Mouse (Mus musculus): ENCODE measurements around the gene Sft2d1.
"Not testable (repeated sequence)": the region's sequence is repeated elsewhere in the genome, so short reads cannot be mapped to it uniquely, and the experiment has no call there.

Sft2d1 gene

DNA sequence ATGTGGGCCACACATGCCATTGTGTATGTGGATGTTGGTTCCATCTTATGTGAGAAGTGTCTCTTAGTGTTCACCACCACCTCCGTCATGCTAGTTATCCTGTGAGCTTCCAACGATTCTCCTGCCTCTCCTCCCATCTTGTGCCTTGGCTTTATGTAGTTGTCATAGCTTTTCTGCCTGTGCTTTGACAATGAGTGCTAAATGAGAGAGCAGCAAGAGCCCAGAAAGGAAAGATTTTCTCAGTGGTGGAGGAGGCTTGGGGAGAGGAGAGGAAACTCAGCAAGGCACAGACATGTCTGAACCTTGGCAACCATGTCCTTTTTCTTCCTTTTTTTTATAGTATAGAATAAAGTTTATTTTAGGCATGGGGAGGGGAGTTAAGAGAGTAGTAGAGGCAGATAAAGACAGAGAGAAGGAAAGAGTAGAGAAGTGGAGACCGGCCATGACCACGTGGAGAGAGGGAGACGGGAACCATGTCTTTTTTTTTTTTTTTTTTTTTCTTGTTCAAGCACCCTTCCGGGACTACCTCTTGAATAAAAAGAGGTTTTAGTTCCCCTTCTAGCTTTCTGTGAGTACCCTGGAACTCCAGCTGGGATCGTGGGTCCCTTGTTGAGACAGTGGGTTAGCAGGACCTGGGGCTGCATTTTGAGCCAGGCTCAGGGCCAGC, 8.0 kb upstream of the Sft2d1 start:
- in situ Hi-C loops (cut with MboI, MseI) = loop anchor here (10.0 kb wide), 1 partner anchor 438 kb away; no protein-coding TSS in a partner anchor

GRCm38 (mm10) chr17:8303671-8304070, 7.2 kb upstream of the Sft2d1 start:
- in situ Hi-C loops (cut with MboI, MseI) = loop anchor here (10.0 kb wide), 1 partner anchor 439 kb away; no protein-coding TSS in a partner anchor

GRCm38 (mm10) chr17:8305801-8306200, 5.1 kb upstream of the Sft2d1 start:
- in situ Hi-C loops (cut with MboI, MseI) = loop anchor here (10.0 kb wide), 1 partner anchor 441 kb away; no protein-coding TSS in a partner anchor

DNA sequence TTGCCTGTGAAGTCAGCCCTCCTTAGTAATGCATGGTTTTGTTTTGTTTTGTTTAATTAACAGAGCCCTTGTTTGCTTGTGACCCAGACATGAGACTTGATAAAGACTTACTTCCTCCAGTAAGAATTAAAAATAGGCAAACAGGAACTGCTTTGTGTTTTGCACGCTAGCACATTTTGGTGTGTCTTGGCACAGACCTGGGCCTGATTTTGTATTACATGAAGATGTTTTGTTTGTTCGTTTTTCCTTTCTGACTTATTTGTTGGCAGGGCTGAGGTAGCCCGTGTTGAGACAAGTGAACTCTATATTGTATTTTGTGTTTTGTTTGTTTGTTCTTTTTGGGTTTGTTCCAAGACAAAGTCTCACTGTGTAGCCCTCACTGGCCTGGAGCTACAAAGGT, 849 bp downstream of the Sft2d1 start:
- in situ Hi-C loops (cut with MboI, MseI) = no loop called here

GRCm38 (mm10) chr17:8313976-8314375, 3.1 kb downstream of the Sft2d1 start:
- in situ Hi-C loops (cut with MboI, MseI) = no loop called here

GRCm38 (mm10) chr17:8316251-8316650, 5.3 kb downstream of the Sft2d1 start:
- in situ Hi-C loops (cut with MboI, MseI) = loop anchor here (5.0 kb wide), 1 partner anchor 51 kb away; no protein-coding TSS in a partner anchor

DNA sequence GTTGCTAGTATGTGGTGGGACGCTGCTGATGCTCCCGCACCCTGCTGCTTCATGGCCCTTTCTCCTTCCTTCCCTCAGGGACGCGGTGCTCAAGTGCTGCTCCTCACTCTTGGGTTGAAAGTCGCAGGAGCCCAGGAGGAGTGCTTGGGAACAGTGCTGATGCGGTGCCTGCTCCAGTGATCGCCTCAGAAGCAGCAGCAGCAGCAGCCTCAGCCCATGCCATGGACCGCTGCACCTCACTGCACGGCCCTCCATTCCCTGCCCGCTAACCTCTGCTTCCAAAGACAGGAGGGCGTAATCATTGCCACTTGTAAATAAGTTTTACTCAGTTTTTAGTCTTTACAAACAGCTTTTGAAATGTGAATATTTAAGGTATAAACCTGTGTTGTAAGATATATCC, 16.0 kb downstream of the Sft2d1 start:
- in situ Hi-C loops (cut with MboI, MseI) = not testable (repeated sequence)

- in situ Hi-C loops (cut with MboI, MseI) = no loop called here
Measured at GRCm38 (mm10) chr17:8328511-8329174, 17.7 kb downstream of the Sft2d1 start.

- in situ Hi-C loops (cut with MboI, MseI) = no loop called here
Measured at GRCm38 (mm10) chr17:8330602-8331001, 19.7 kb downstream of the Sft2d1 start.

- in situ Hi-C loops (cut with MboI, MseI) = not testable (repeated sequence)
Measured at GRCm38 (mm10) chr17:8337159-8337558, 26.3 kb downstream of the Sft2d1 start, which contains the start of gene Prr18. TSS of gene Prr18 (plus strand) at chr17:8337459.

DNA sequence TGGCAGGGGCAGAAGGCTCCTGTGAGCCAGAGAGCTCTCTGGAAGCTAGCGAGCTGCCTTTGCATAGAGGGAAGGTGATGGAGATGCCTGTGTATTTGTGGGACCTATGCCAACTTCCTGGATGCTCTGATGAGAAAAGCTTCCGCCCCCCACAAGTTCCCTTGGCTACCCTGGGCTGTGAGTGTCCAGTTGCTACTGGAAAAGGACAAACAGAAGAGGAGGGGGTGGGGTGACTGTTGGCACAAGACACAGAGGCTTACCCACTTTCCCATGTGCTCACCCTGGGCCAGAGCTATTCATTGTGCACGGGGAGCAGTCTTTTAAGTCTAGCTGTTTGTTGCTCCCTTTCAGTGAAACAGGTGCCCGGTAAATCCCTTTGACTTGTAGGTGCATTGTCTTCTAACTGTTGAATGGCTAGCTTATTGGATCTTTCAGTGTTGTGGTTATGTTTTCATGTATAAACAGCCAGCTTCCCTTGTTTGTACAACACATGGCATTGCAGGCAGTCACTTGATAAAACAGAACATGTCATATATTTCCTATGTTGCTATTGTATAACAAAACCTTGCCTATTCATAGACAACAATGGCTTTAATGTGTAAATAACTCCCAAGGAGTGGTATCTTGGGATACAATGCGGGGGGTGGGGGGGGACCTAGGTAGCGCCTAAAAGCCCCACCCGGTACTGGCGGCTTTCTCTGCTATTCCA, 28.9 kb downstream of the Sft2d1 start:
- in situ Hi-C loops (cut with MboI, MseI) = no loop called here

DNA sequence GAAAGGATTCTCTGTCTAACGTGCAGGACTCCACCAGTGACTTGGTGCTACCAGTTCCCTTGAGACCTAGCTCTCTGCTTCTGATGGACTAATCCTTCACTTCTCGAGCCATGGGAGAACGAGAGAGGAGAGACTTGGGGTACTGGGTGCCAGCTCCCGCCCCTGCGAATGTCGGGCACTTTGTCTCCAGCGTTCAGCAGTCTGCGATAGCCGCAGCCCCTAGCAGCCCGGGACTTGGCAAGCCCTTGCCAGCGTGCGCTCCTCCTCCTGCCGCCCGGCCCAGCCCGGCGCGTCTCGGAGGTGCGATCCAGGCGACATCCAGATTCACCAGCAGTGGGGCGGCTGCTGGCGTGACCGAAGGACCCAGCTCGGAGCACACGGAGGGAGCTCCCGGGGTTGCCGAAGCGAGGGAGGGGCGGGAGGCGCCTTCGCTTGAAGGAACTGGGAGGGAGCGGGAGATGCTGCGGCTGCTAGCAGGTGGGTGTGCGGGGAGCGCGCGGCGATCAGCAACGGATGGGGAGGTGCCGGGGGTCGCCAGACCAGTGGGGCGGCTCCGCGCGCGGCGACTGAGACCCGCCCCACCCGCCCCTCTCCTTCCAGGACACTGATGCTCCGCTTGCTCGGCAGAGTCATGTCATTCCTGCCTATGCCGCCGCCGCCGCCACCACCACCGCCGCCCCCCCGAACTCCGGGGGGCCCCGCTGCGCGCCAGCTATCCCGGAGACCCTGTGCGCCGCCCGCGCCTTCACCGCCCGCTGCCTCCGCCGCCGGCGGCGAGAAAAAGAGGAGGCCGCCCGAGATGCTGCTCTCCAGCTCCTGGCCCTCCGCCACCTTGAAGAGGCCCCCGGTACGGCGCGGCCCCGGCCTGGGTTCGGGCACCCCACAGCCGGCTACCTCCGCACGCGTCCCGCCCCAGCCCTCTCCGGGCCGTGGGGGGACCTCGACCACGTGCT, 29.8 kb downstream of the Sft2d1 start:
- in situ Hi-C loops (cut with MboI, MseI) = no loop called here

DNA sequence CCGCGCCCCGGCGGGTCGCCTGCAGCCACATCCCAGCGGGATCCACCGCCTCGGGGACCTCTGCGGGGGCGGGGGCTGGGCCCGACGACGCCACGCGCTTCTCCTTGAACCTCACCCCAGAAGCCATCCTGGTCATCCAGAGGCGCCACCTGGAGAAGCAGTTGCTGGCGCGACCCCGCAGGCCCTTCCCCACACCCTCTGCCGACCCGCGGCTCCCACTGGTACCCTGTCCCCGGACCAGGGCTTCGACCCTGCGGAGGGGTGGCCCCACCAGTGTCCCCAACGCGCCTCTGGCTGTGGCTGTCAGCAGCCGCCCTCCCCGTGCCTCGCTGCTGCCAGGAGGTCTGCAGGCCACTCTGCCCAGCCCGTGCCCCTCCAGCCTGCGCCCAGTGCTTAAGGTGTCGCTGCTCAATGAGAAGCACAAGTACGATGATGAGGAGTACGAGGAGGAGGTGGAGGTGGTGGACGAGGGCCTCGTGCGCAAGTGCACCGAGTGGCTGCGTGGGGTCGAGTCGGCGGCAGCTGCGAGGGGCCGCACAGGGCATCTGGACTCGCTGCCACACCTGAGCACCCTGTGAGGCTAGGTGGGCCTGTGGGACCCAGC, 30.6 kb downstream of the Sft2d1 start:
- in situ Hi-C loops (cut with MboI, MseI) = no loop called here

GRCm38 (mm10) chr17:8342706-8343105, 31.8 kb downstream of the Sft2d1 start:
- in situ Hi-C loops (cut with MboI, MseI) = no loop called here

DNA sequence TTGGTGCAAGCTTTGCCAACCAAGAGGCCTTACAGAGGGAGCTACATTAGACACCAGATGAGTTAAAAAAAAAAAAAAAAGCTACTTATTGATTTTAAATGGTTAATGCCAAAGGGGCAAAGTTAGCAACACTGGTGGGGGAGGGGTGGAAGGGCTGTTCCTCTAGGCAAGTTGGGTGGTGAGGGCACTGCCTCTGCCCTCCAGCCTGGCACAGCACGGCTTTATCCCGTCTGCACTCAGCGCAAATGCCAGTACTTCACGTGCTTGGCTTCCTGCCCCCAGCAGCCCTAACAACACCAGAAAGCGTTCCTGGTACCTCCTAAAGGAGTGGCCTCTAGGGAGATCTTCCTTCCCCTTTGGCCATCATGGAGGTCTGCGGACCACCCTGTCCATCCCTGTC, 32.5 kb downstream of the Sft2d1 start:
- in situ Hi-C loops (cut with MboI, MseI) = no loop called here

- in situ Hi-C loops (cut with MboI, MseI) = no loop called here
Measured at GRCm38 (mm10) chr17:8347765-8348285, 36.9 kb downstream of the Sft2d1 start.

DNA sequence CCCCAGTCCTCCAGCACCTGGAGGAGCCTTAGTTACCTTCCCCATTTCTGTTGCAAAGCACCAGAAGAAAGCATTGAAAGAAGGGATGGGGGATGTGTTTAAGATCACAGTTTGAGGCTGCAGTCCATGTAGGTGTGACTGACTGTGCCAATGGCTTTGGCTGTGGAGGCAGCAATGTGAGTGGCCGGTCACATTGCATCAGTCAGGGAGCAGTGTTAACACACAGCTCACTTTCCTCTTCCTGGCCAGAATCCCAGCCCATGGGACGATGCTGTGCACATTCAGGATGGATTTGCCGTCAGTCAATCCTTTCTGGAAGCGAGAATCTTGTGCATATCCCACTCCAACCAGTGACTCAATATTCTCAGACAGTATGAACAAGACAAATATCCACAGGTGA, 38.0 kb downstream of the Sft2d1 start:
- in situ Hi-C loops (cut with MboI, MseI) = no loop called here

DNA sequence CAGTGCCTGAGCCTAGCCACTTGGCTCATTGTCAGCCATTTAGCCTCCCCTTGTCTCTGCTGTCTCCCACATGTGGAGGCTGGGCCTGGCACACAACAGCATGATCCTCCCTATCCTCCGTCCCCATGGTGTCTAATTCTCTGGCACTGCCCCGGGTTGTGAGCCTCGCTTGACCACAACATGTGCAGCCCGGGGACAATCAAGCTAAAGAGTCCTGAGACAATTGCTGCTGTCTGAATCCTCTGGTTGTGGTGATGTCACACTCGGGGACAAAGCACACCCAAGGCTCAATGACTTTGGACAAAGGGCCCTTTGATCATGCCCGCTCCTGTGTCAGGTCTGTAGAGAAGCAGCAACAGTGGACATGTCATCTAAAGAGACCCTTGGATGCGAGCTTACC, 40.2 kb downstream of the Sft2d1 start:
- in situ Hi-C loops (cut with MboI, MseI) = no loop called here

DNA sequence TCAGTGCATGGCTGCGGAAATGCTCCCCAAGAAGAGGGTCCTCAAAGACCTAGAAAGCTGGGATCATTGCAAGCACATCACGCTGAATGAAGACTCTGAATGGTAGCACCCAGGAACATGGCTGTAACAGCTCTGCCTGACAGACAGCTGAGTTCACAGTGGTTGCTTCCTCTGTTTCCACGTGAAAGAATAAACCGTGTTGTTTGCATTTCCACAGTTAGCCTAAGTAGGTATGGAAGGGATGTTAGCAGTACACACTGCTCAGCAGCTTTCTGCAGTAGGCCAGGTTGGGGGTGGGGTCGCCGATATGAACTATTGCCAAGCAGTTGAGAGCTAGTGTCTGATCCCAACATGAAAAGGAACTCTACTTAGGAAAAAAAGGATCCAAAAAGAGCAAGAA, 44.8 kb downstream of the Sft2d1 start, which contains the start of gene T2:
TSS of gene T2 (plus strand) at position 301 of the 400 bp plus-strand sequence.
- in situ Hi-C loops (cut with MboI, MseI) = no loop called here

- in situ Hi-C loops (cut with MboI, MseI) = no loop called here
Measured at GRCm38 (mm10) chr17:8357498-8357897, 46.6 kb downstream of the Sft2d1 start.

GRCm38 (mm10) chr17:8360876-8361275, 50.0 kb downstream of the Sft2d1 start:
- in situ Hi-C loops (cut with MboI, MseI) = no loop called here
